Mouse (Mus musculus) left cerebral cortex, adult 2 months (tissue): ENCODE results near the gene 4930579F01Rik. TPM values are rescaled to one million over a fixed set of nuclear protein-coding genes. Genes with fewer than 3 reads are reported as not detected.
A peak's percentile ranks its signal among the peaks of the same experiment; 100 is the strongest.

ENCODE experiments used
- DNase-seq, 2 experiments: peaks; one replicate each; pipeline ENCODE4 v3.0.0; 2021 to 2022; ENCODE audit warnings: low spot score in 2 of 2, mixed read lengths in 1 of 2; ENCODE audit errors: extremely low spot score in 1 of 2
- H3K27ac ChIP-seq: fragments of 200-600 bp; 2 replicates; pipeline ENCODE4 v1.8.1; 2022
- H3K4me3 ChIP-seq: fragments of 200-600 bp; 2 replicates; pipeline ENCODE4 v1.8.1; 2022
- CTCF ChIP-seq: fragments of 200-600 bp; IDR thresholded peaks from 2 replicates; pipeline ENCODE4 v1.8.1; 2022; ENCODE audit warnings: antibody characterized with exemption, mild to moderate bottlenecking, moderate library complexity
- intact Hi-C: fragments of 180-260 bp; cut with DNase I; formaldehyde crosslinking; loops from one replicate; pipeline ENCODE4 v1.15.1; 2025
- total RNA-seq, 2 experiments: library from RNA; stranded (reverse); gene quantifications; 2 replicates each; pipeline ENCODE4 v1.2.3; 2021

The 4930579F01Rik gene
- total RNA-seq, 2 experiments from 2014 or later: not detected

DNA sequence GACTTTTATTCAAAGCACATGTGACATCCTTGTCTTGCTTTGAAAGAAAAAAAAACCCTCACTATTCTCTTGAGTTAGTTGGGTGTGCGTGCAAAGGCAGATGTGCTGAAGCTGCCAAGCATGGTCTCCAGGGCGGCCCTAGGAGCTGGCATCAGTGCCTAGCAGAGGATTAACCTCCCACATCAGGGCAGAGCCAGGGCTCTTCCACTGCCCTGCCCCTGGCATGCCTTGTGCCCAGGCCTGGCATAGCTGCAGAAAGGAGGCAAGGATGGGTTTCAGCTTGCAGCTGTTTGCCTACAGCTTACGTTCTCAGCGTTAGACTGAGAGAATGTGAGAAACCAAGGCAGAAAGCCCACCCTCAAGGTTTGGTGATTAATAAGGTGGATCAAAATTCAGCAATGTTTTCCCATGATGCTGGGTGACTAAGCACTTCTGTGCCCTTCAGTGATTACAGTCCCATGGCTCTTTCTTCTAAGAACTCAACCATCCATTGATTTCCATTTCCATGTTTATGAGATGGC, 18.9 kb upstream of the 4930579F01Rik start:
- no peak for DNase-seq
- intact Hi-C loops: no loop called here
- Histone ChIP-seq H3K4me3 (no peak overlapping the region), H3K27ac (no peak overlapping the region)
- no peak for TF ChIP-seq CTCF

DNA sequence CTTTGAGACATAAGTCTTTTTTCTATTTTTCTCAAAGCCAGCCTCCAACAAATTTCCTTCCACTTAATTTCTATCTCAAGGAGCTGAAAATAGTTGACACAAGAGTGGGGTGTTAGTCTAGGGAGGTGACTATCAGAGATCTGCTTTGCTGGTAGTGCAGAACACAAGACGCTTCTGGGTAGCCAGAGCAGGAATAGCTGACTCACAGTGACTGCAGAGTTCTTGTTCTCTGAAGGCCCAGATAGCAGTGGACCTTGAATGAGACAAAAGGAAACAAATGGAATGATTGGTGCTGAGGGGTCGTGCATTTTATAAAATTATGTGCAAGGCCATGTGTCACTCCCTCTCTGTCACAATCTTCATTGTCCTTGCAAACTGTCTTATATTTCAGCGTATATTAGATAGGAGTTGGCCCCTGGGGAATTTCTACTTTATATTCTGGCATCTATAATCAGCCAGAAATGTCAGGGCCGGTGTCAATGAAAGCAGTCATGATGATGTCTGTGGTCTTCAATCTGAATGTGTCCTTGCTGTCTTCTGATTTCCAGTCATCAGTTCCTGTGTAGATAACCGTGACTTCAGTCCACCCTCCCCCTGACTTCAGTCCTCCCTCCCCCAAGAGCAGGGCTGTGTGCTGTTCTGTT, 16.9 kb upstream of the 4930579F01Rik start:
- H3K27ac ChIP-seq: no peak overlapping the region
- TF ChIP-seq CTCF: no peak
- intact Hi-C loops: no loop called here
- no peak for DNase-seq
- no peak overlapping the region for H3K4me3 ChIP-seq

DNA sequence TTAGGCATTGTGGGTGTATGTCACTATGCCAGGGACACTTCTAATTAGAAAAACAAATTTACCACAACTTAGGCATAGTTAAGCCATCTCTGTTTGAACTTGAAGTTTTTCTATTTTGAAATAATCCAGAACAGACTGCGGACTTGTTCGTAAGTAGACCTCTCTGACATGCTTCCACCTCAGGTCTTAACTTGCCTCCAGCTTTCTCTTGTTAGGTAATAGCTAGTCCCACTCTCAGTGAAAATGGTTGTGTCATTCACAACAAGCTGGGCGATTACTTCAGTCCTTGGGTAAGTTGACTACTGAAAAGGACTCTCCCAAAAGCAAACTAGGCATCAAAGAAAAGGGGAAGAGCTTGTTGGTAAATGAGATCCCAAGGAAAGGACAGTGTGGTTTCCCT, 15.2 kb upstream of the 4930579F01Rik start:
- H3K4me3 ChIP-seq: no peak overlapping the region
- H3K27ac ChIP-seq: no peak overlapping the region
- DNase-seq: no peak
- intact Hi-C loops: no loop called here
- TF ChIP-seq CTCF: no peak

GRCm38 (mm10) chr3:138198722-138199068, 5.1 kb upstream of the 4930579F01Rik start:
- TF ChIP-seq CTCF: no peak
- H3K4me3 ChIP-seq: no peak overlapping the region
- DNase-seq: no peak
- intact Hi-C loops: loop anchor here (1.0 kb wide), 2 partner anchors 207 to 234 kb away; no protein-coding TSS in a partner anchor
- H3K27ac ChIP-seq: no peak overlapping the region

DNA sequence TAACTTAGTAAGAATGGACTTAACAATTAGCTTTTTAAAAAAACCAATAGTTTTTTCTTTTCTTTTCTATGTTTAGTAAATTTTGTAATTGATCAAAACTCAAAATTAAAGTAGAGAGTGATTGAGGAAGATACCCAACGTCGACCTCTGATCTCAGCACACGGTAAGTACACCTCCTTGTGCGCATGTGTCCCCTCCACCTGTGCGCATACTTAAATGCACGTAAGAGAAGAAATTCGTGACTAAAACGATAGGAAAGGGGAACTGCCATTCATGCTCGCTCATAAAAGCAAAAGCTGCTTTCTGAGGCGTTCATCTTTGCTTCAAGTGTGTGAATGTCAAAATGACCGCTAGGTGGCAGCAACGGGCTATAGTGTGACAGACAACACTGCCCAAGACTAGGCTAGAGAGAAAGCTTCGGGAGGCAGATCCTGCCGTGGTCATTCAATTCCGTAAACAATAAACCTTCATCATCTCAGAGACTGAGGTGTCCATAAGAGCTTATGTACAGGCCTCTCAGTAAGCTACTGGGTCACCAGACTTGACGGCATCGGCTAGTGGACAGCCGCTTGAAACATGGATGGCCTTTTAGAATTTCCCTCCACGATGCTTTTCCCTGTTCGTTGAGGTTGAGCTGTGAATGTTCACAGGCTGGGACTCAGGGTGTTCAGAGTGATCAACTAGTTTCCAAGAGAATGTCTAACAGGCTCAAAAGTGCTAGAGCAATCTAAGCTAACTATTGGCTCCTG, 4.5 kb upstream of the 4930579F01Rik start:
- no peak overlapping the region for H3K27ac ChIP-seq
- DNase-seq: peak; percentile 86 to 89
- intact Hi-C loops: loop anchor here (1.0 kb wide), 2 partner anchors 207 to 234 kb away; no protein-coding TSS in a partner anchor
- peak overlapping the region; percentile 13; the same call in 1 of the 2 replicates for H3K4me3 ChIP-seq
- peak; percentile 94 for TF ChIP-seq CTCF

DNA sequence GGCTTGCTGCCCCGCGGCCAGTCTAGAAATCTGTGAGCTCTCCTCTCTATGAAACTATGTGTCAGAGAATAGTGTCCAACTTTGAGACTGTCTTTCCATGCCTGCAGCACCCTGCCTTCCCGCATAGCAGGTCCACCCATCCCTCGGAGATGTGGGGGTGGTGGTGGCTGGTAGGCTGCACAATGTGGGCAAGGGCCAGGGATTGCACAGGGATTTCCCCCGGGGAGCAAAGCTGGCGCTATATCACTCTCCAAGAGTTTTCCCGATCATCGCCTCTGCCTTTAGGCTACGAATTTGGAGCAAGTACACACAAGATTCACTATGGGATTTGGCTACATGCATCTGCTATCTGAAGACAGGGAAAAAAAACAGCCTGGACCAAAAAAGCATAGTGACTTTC, 3.9 kb upstream of the 4930579F01Rik start:
- intact Hi-C loops: no loop called here

DNA sequence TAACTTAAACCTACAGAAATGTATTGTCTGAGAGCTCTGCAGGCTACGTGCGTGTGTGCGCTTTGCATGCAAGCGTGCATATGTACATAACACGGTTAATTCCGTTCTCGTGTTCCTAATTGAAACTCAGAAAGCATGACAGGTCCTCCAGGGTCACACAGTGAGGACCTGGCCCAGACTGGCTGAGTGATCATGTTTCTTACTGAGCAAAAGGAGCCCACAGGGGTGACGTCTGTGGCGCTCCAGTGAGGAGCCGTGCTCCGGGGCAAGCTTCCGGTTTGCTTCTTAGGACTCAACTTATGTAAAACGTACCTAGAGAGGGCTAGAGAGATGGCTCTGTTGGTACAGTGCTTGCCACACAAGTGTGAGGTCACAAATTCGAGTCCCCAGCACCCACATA, 3.5 kb upstream of the 4930579F01Rik start:
- no peak for DNase-seq
- TF ChIP-seq CTCF: no peak
- H3K27ac ChIP-seq: no peak overlapping the region
- intact Hi-C loops: no loop called here
- H3K4me3 ChIP-seq: no peak overlapping the region

More for the DNA sequence above, 3.9 kb upstream of the 4930579F01Rik start:
- no peak for DNase-seq
- Histone ChIP-seq H3K27ac (no peak overlapping the region), H3K4me3 (no peak overlapping the region)
- TF ChIP-seq CTCF: no peak

DNA sequence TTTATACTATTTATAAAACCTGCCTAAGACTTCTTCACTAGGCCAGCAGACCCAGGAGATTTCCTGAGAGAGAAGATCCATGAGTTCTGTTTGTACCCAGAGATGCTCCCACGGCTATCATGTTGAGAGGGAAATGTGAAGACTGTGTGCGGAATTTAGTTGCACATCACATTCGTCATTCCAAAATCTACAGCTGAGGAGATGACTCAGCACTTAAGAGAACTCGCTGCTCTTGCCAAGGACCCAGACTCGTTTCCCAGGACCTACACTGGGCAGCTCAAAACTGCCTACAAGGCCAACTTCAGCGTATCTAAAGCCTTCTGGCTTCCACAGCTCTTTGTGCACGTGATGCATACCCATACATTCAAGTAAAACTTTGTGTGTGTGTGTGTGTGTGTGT, 1.4 kb downstream of the 4930579F01Rik start:
- H3K4me3 ChIP-seq: no peak overlapping the region
- TF ChIP-seq CTCF: no peak
- H3K27ac ChIP-seq: no peak overlapping the region
- DNase-seq: no peak
- intact Hi-C loops: no loop called here

DNA sequence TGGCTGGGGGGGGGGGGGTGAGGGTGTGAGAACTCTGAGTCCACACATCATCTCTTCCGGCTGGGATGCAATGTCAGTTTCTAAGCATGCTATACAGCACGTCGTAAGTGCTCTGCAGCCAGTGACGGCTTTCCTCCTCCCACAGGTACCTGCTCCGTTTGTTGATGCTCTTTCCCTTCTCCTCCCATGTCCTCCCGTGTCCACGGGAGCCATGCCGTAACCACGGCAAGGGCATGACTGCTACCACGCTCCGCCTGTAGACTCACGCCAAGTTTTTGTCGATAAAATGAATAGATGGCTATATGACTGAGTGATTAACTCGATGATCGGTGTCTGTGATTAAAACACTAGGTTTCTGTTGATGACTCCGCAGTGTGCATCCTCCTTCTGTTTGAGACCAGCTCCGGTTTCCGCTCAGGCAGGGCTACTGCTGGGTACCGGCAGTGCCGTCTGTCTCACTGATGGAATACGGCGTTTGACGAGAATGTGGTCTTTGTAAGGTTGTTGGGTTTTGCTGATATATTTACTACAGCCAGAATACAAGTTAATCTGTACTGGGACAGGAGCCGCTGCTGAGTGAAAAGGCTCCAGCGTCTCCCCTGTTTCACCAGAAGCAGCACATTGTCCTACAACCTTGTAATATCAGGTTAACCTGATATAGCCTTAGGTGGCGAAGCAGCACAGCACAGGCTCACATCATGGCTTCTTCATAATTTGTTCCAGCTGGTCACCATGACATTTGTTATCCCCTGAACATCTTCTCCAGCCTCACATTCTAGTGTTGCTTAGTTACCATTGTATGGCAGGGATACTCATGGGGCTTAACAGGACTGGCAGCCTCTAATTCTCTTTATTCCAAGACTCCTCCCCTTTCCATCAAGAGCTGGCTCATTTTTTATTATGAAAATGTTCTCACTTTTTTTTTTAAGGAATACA, 7.4 kb downstream of the 4930579F01Rik start:
- intact Hi-C loops: no loop called here
- H3K4me3 ChIP-seq: no peak overlapping the region
- no peak for DNase-seq
- TF ChIP-seq CTCF: no peak
- H3K27ac ChIP-seq: no peak overlapping the region

GRCm38 (mm10) chr3:138185290-138185689, 8.3 kb downstream of the 4930579F01Rik start:
- no peak for TF ChIP-seq CTCF

GRCm38 (mm10) chr3:138183371-138183770, 10.3 kb downstream of the 4930579F01Rik start:
- H3K4me3 ChIP-seq: no peak overlapping the region
- DNase-seq: no peak
- intact Hi-C loops: no loop called here
- H3K27ac ChIP-seq: no peak overlapping the region
- TF ChIP-seq CTCF: no peak

More at GRCm38 (mm10) chr3:138185290-138185689, 8.3 kb downstream of the 4930579F01Rik start:
- intact Hi-C loops: no loop called here
- no peak for DNase-seq
- H3K27ac ChIP-seq: no peak overlapping the region
- no peak overlapping the region for H3K4me3 ChIP-seq
